Mouse (Mus musculus): ENCODE measurements around the gene Sypl2.

Sypl2 gene

GRCm38 (mm10) chr3:108178756-108179715 lies 47.4 kb downstream of the Sypl2 start:
- no peak for DNase-seq (ENCODE audit: low read depth)

GRCm38 (mm10) chr3:108174672-108175531 lies 51.5 kb downstream of the Sypl2 start:
- DNase-seq (ENCODE audit: low read depth), result no peak

GRCm38 (mm10) chr3:108169199-108169598 lies 57.2 kb downstream of the Sypl2 start:
- no peak for DNase-seq (ENCODE audit: low read depth)

GRCm38 (mm10) chr3:108167499-108167898 lies 58.9 kb downstream of the Sypl2 start:
- DNase-seq (ENCODE audit: low read depth), result no peak

- no peak for DNase-seq (ENCODE audit: low read depth)
Observed at GRCm38 (mm10) chr3:108166486-108167211, 59.8 kb downstream of the Sypl2 start.

GRCm38 (mm10) chr3:108165532-108166315 lies 60.7 kb downstream of the Sypl2 start:
- DNase-seq (ENCODE audit: low read depth), result no peak

- no peak for DNase-seq (ENCODE audit: low read depth)
Observed at GRCm38 (mm10) chr3:108164807-108165206, 61.6 kb downstream of the Sypl2 start.

GRCm38 (mm10) chr3:108164091-108164490 lies 62.4 kb downstream of the Sypl2 start:
- DNase-seq (ENCODE audit: low read depth), result no peak

All from fibroblast of lung, adult 2 months (primary cell).